In genomic region chr11:4836755-4837154, GRCm38 (mm10) we compare ENCODE assay signal across 10 mouse cellular contexts. TPM values are rescaled to one million over a fixed set of nuclear protein-coding genes. Genes with fewer than 3 reads are reported as not detected.
DNase-seq lines count a peak whose midpoint lies in the region; ATAC-seq and TF ChIP-seq lines count a peak whose summit lies in the region.
"Had no signal": no experiment of that assay in that cellular context is flagged by ENCODE, and none has a peak within 500 bp of the region (broad histone marks: within the 10 kb centered on the region; RNA-seq: fewer than 3 reads in every experiment).

No protein-coding gene starts in this region.

- no peaks in the 10 kb centered on the region for H3K9me3 ChIP-seq in hindbrain, embryonic 10.5 days
- no peaks in the 10 kb centered on the region for H3K9me3 ChIP-seq in hindbrain, embryonic 16.5 days (ENCODE audit: control insufficient read depth, low read length)
- no peaks in the 10 kb centered on the region for H3K9me3 ChIP-seq in MEL (replicated peaks; ENCODE audit: insufficient read depth, low read length)
- H3K9me3 ChIP-seq in kidney, embryonic 16.5 days (ENCODE audit: low read length): no peaks in the 10 kb centered on the region
- H3K9me3 ChIP-seq: embryonic facial prominence, embryonic 15.5 days; liver, embryonic 13.5 days had no signal

- no peak overlapping the region for H3K4me2 ChIP-seq in hindbrain, embryonic 16.5 days (ENCODE audit: low read length)
- no peak overlapping the region for H3K4me2 ChIP-seq in kidney, embryonic 16.5 days (replicated peaks; ENCODE audit: low read depth, low read length)
- H3K4me2 ChIP-seq: embryonic facial prominence, embryonic 15.5 days; liver, embryonic 13.5 days had no signal

- DNase-seq in hindbrain, embryonic 10.5 days (ENCODE audit: low spot score): peak; percentile 21
- peak; percentile 85 for DNase-seq in 3T3-L1 (ENCODE audit: low read depth, low spot score)
- peak; percentile 78 for DNase-seq in MEL (ENCODE audit: low read depth, low spot score)
- peak; percentile 73 for DNase-seq in embryo, embryonic 10.5 days (ENCODE audit: low spot score)
- no peak for DNase-seq in T-cell, adult 2 months (ENCODE audit: low spot score)
- DNase-seq: liver, embryonic 13.5 days had no signal

- H3K9ac ChIP-seq in hindbrain, embryonic 16.5 days (ENCODE audit: low read depth, low read length): no peak overlapping the region
- no peak overlapping the region for H3K9ac ChIP-seq in MEL (ENCODE audit: control insufficient read depth, low read depth, low read length, poor library complexity, severe bottlenecking)
- H3K9ac ChIP-seq in kidney, embryonic 16.5 days (replicated peaks; ENCODE audit: low read length): no peak overlapping the region
- H3K9ac ChIP-seq: embryonic facial prominence, embryonic 15.5 days; liver, embryonic 13.5 days had no signal

- H3K4me3 ChIP-seq in hindbrain, embryonic 10.5 days: no peak overlapping the region
- H3K4me3 ChIP-seq in hindbrain, embryonic 16.5 days (ENCODE audit: low read length): no peak overlapping the region
- no peak overlapping the region for H3K4me3 ChIP-seq in MEL (ENCODE audit: control insufficient read depth in 1 of 2, insufficient read depth in 1 of 2, low read depth in 2 of 2, low read length in 2 of 2)
- H3K4me3 ChIP-seq in kidney, embryonic 16.5 days (ENCODE audit: low read length): no peak overlapping the region
- H3K4me3 ChIP-seq: embryonic facial prominence, embryonic 15.5 days; liver, embryonic 13.5 days had no signal

- peaks cover 60% of the 10 kb centered on the region for H3K79me2 ChIP-seq in MEL (ENCODE audit: control insufficient read depth, insufficient read depth, low read length, poor library complexity)

- no peaks in the 10 kb centered on the region for H3K4me1 ChIP-seq in hindbrain, embryonic 10.5 days (replicated peaks)
- no peaks in the 10 kb centered on the region for H3K4me1 ChIP-seq in hindbrain, embryonic 16.5 days (ENCODE audit: control insufficient read depth, insufficient read depth, low read depth, low read length)
- H3K4me1 ChIP-seq in MEL (ENCODE audit: control insufficient read depth in 1 of 2, insufficient read depth in 2 of 2, low read length in 2 of 2): peaks cover 10 to 11% of the 10 kb centered on the region in 2 experiments
- H3K4me1 ChIP-seq in kidney, embryonic 16.5 days (ENCODE audit: insufficient read depth, low read length): no peaks in the 10 kb centered on the region

- TF ChIP-seq RAD21 in MEL (IDR thresholded peaks at IDR 0.05; ENCODE audit: low read depth, low read length): peak; percentile 71

- ATAC-seq in hindbrain, embryonic 16.5 days: no peak
- 0 out of 2 replicates have a peak, but pooled peaks have one; percentile 57 for ATAC-seq in kidney, embryonic 16.5 days (ENCODE audit: low FRiP score, low TSS enrichment)
- ATAC-seq in monocyte, adult 5-6 weeks (replicated peaks; ENCODE audit: insufficient number of reproducible peaks, low FRiP score, low TSS enrichment, poor library complexity, severe bottlenecking): peak; percentile 67; the same call in 1 of the 2 replicates

- no peaks in the 10 kb centered on the region for H3K36me3 ChIP-seq in hindbrain, embryonic 10.5 days
- no peaks in the 10 kb centered on the region for H3K36me3 ChIP-seq in hindbrain, embryonic 16.5 days (ENCODE audit: control insufficient read depth, insufficient read depth, low read length)
- peaks cover 0 to 17% of the 10 kb centered on the region in 2 experiments; a peak in 2 of 4 replicates for H3K36me3 ChIP-seq in MEL (ENCODE audit: control insufficient read depth in 1 of 2, insufficient read depth in 2 of 2, low read length in 2 of 2)
- no peaks in the 10 kb centered on the region for H3K36me3 ChIP-seq in kidney, embryonic 16.5 days (ENCODE audit: insufficient read depth, low read length)
- H3K36me3 ChIP-seq: embryonic facial prominence, embryonic 15.5 days; liver, embryonic 13.5 days had no signal

- no peak overlapping the region for H3K27ac ChIP-seq in hindbrain, embryonic 10.5 days
- H3K27ac ChIP-seq in hindbrain, embryonic 16.5 days (ENCODE audit: low read depth, low read length): no peak overlapping the region
- H3K27ac ChIP-seq in MEL (ENCODE audit: control insufficient read depth, low read depth, low read length): no peak overlapping the region
- no peak overlapping the region for H3K27ac ChIP-seq in kidney, embryonic 16.5 days (ENCODE audit: low read length)
- H3K27ac ChIP-seq: embryonic facial prominence, embryonic 15.5 days; liver, embryonic 13.5 days had no signal

- no peaks in the 10 kb centered on the region for H3K27me3 ChIP-seq in hindbrain, embryonic 10.5 days (ENCODE audit: insufficient read depth, poor library complexity, severe bottlenecking)
- H3K27me3 ChIP-seq in hindbrain, embryonic 16.5 days (replicated peaks; ENCODE audit: control insufficient read depth, insufficient read depth, low read length): no peaks in the 10 kb centered on the region
- H3K27me3 ChIP-seq in MEL (ENCODE audit: control insufficient read depth in 1 of 2, insufficient read depth in 2 of 2, low read length in 2 of 2): no peaks in the 10 kb centered on the region
- no peaks in the 10 kb centered on the region for H3K27me3 ChIP-seq in kidney, embryonic 16.5 days (ENCODE audit: insufficient read depth, low read length)
- H3K27me3 ChIP-seq: embryonic facial prominence, embryonic 15.5 days; liver, embryonic 13.5 days had no signal

- peak; percentile 53 to 75 (median 73) for TF ChIP-seq CTCF in MEL (IDR thresholded peaks at IDR 0.05 in 2 of 3, conservative IDR thresholded peaks at IDR 0.05 in 1 of 3; ENCODE audit: control insufficient read depth in 1 of 3, insufficient read depth in 1 of 3, low read depth in 2 of 3, low read length in 3 of 3, poor library complexity in 1 of 3, severe bottlenecking in 1 of 3)

- 77% methylated on average over 6 of the region's 6 CpGs for WGBS in hindbrain, embryonic 10.5 days
- 76% methylated on average over 6 of the region's 6 CpGs for WGBS in hindbrain, embryonic 16.5 days
- WGBS in kidney, embryonic 16.5 days: 58% methylated on average over 6 of the region's 6 CpGs

- no peak; a peak in 1 of 4 replicates for TF ChIP-seq EP300 in MEL (IDR thresholded peaks at IDR 0.05; ENCODE audit: low read depth in 1 of 2, low read length in 2 of 2)

- TF ChIP-seq POLR2A in MEL (IDR thresholded peaks at IDR 0.05; ENCODE audit: control insufficient read depth in 1 of 2, insufficient read depth in 1 of 2, low read depth in 1 of 2, low read length in 2 of 2, poor library complexity in 1 of 2): no peak

TF ChIP-seq in MEL, 35 proteins besides CTCF, POLR2A, EP300 and RAD21:
- TF ChIP-seq SIN3A (IDR thresholded peaks at IDR 0.05; ENCODE audit: low read length) (peak; percentile 47), ZNF384 (IDR thresholded peaks at IDR 0.05; ENCODE audit: low read depth, low read length) (peak; percentile 64; the same call in 1 of the 2 replicates), SMC3 (IDR thresholded peaks at IDR 0.05; ENCODE audit: low read depth, low read length) (peak; percentile 60), HCFC1 (IDR thresholded peaks at IDR 0.05; ENCODE audit: low read depth, low read length) (no peak), POLR2AphosphoS5 (IDR thresholded peaks at IDR 0.05; ENCODE audit: borderline replicate concordance, low read depth, low read length) (no peak), MEF2A (IDR thresholded peaks at IDR 0.05; ENCODE audit: extremely low read depth, insufficient replicate concordance, low read depth, low read length, poor library complexity, severe bottlenecking) (no peak), POLR2AphosphoS2 (IDR thresholded peaks at IDR 0.05; ENCODE audit: low read length) (no peak), ZC3H11A (IDR thresholded peaks at IDR 0.05; ENCODE audit: low read depth, low read length) (peak; percentile 61; the same call in 1 of the 2 replicates), USF1 (IDR thresholded peaks at IDR 0.05; ENCODE audit: low read depth, low read length) (no peak)

RNA-seq across cellular contexts. Expression of gene Nf2, which starts 12.6 kb away (rescaled TPM):
- polyA plus RNA-seq in hindbrain, embryonic 10.5 days (2016; fragmentation: Nextera tagmentation; extraction: Ambion mirVana): 58.6 and 61.1 TPM in 2 replicates
- polyA plus RNA-seq in hindbrain, embryonic 16.5 days (2015; fragmentation: Nextera tagmentation; extraction: Ambion mirVana): 68.1 and 74.8 TPM in 2 replicates
- total RNA-seq in MEL (2012; rRNA removed): 70.3 and 73.6 TPM in 2 replicates
- 100 to 1,000 TPM in 1 of 2 experiments, 10 to 100 TPM in 1; 95.6 to 246 TPM for polyA plus RNA-seq in MEL (2012; ENCODE audit: insufficient read depth in 1 of 2, insufficient read length in 2 of 2, low read depth in 1 of 2, low replicate concordance in 2 of 2, missing spikeins in 1 of 2)
- 53.0 and 53.8 TPM in 2 replicates for polyA plus RNA-seq in kidney, embryonic 16.5 days (2015; fragmentation: Nextera tagmentation; extraction: Ambion mirVana)
- 40.6 to 78.6 TPM (median 70.4 TPM) in 3 replicates for total RNA-seq in monocyte, adult 5-6 weeks (2017)

RNA-seq across cellular contexts. Expression of gene Nipsnap1, which starts 37.0 kb away (rescaled TPM):
- 77.9 and 89.0 TPM in 2 replicates for polyA plus RNA-seq in hindbrain, embryonic 10.5 days (2016; fragmentation: Nextera tagmentation; extraction: Ambion mirVana)
- 131 and 134 TPM in 2 replicates for polyA plus RNA-seq in hindbrain, embryonic 16.5 days (2015; fragmentation: Nextera tagmentation; extraction: Ambion mirVana)
- 13.7 and 14.9 TPM in 2 replicates for total RNA-seq in MEL (2012; rRNA removed)
- polyA plus RNA-seq in MEL (2012; ENCODE audit: insufficient read depth in 1 of 2, insufficient read length in 2 of 2, low read depth in 1 of 2, low replicate concordance in 2 of 2, missing spikeins in 1 of 2): 10 to 100 TPM in 1 of 2 experiments, not detected in 1; 22.9 TPM
- polyA plus RNA-seq in kidney, embryonic 16.5 days (2015; fragmentation: Nextera tagmentation; extraction: Ambion mirVana): 92.2 and 92.6 TPM in 2 replicates
- total RNA-seq in monocyte, adult 5-6 weeks (2017): 3.4 to 12.7 TPM (median 4.8 TPM) in 3 replicates

RNA-seq across cellular contexts. Expression of gene Thoc5, which starts 58.4 kb away (rescaled TPM):
- 53.3 and 59.4 TPM in 2 replicates for polyA plus RNA-seq in hindbrain, embryonic 10.5 days (2016; fragmentation: Nextera tagmentation; extraction: Ambion mirVana)
- 45.2 and 49.5 TPM in 2 replicates for polyA plus RNA-seq in hindbrain, embryonic 16.5 days (2015; fragmentation: Nextera tagmentation; extraction: Ambion mirVana)
- total RNA-seq in MEL (2012; rRNA removed): 75.3 and 80.4 TPM in 2 replicates
- polyA plus RNA-seq in MEL (2012; ENCODE audit: insufficient read depth in 1 of 2, insufficient read length in 2 of 2, low read depth in 1 of 2, low replicate concordance in 2 of 2, missing spikeins in 1 of 2): 10 to 100 TPM; 69.1 to 72.0 TPM
- 39.0 and 39.5 TPM in 2 replicates for polyA plus RNA-seq in kidney, embryonic 16.5 days (2015; fragmentation: Nextera tagmentation; extraction: Ambion mirVana)
- 32.0 to 53.6 TPM (median 48.2 TPM) in 3 replicates for total RNA-seq in monocyte, adult 5-6 weeks (2017)
